Mouse (Mus musculus) spleen, adult 2 months (tissue): ENCODE measurements at regions not wholly inside any gene's neighbourhood (a gene's known extent, or its start where the extent isn't known, plus 50 kb on each side); places are given as distances from the start of the nearest gene placed in this dataset.

Source experiments
- DNase-seq, 2 experiments: peaks; one replicate each; pipeline versions ENCODE4 v3.0.0 to v3.0.0-alpha.2; 2012 to 2021; ENCODE audit warnings: low spot score in 2 of 2, low read depth in 1 of 2
- H3K27ac ChIP-seq: fragments of 200-500 bp; 2 replicates; pipeline ENCODE4 v1.5.1; 2012; ENCODE audit warnings: low read length, inconsistent platforms; ENCODE audit not compliant: insufficient read depth
- H3K27me3 ChIP-seq: fragments of 200-500 bp; 2 replicates; pipeline ENCODE4 v1.6.1; 2012; ENCODE audit warnings: mild to moderate bottlenecking, moderate library complexity, low read length, inconsistent platforms; ENCODE audit not compliant: control insufficient read depth, insufficient read depth
- H3K36me3 ChIP-seq: fragments of 200-500 bp; 2 replicates; pipeline ENCODE4 v1.6.1; 2012; ENCODE audit warnings: mild to moderate bottlenecking, low read length, inconsistent platforms; ENCODE audit not compliant: control insufficient read depth, insufficient read depth
- H3K4me1 ChIP-seq: fragments of 200-500 bp; 2 replicates; pipeline ENCODE4 v1.6.1; 2011; ENCODE audit warnings: inconsistent platforms; ENCODE audit not compliant: control insufficient read depth, insufficient read depth, insufficient read length
- H3K4me3 ChIP-seq: fragments of 200-500 bp; 2 replicates; pipeline ENCODE4 v1.5.1; 2011; ENCODE audit warnings: mild to moderate bottlenecking, inconsistent platforms; ENCODE audit not compliant: insufficient read depth, insufficient read length; ENCODE audit errors: extremely low read depth
- CTCF ChIP-seq: fragments of 200-500 bp; IDR thresholded peaks from 2 replicates; pipeline ENCODE4 v1.5.1; 2011; ENCODE audit warnings: mild to moderate bottlenecking, inconsistent platforms; ENCODE audit not compliant: insufficient read depth, insufficient read length, insufficient replicate concordance; ENCODE audit errors: extremely low read depth
- POLR2A ChIP-seq: fragments of 200-500 bp; IDR thresholded peaks from 2 replicates; pipeline ENCODE4 v1.6.1; 2011; ENCODE audit warnings: low read depth, low read length, inconsistent platforms
- WGBS: fragments of 180-500 bp; shearing (Covaris S2); methylation state at CpG from one replicate; pipeline ENCODE4 v1.1.7; 2018; 5-methylcytosine and 5-hydroxymethylcytosine counted together

- WGBS: 79% methylated on average over 9 of the region's 9 CpGs
- Histone ChIP-seq H3K4me3 (no peak overlapping the region), H3K36me3 (no peaks in the 10 kb centered on the region), H3K27ac (no peak overlapping the region), H3K4me1 (peaks cover 6% of the 10 kb centered on the region; the same call in 1 of the 2 replicates), H3K27me3 (no peaks in the 10 kb centered on the region)
- no peak for DNase-seq
- TF ChIP-seq POLR2A: no peak
- TF ChIP-seq CTCF: no peak
Measured at GRCm38 (mm10) chr13:44117841-44118240, 333.3 kb downstream of the Cd83 start.

GRCm38 (mm10) chr13:44118846-44119245 lies 334.3 kb downstream of the Cd83 start:
- Histone ChIP-seq H3K4me1 (peaks cover 6% of the 10 kb centered on the region; the same call in 1 of the 2 replicates), H3K36me3 (no peaks in the 10 kb centered on the region), H3K27ac (no peak overlapping the region), H3K4me3 (no peak overlapping the region), H3K27me3 (no peaks in the 10 kb centered on the region)
- 90% methylated on average over 6 of the region's 6 CpGs for WGBS
- TF ChIP-seq POLR2A: no peak
- TF ChIP-seq CTCF: no peak
- no peak for DNase-seq

- peaks cover 6% of the 10 kb centered on the region; the same call in 1 of the 2 replicates for H3K4me1 ChIP-seq
- TF ChIP-seq POLR2A (no peak), CTCF (no peak)
Measured at GRCm38 (mm10) chr13:44121241-44121671, 336.7 kb downstream of the Cd83 start.

GRCm38 (mm10) chr13:44121932-44122331 lies 337.4 kb downstream of the Cd83 start:
- H3K4me1 ChIP-seq: peaks cover 6% of the 10 kb centered on the region; the same call in 1 of the 2 replicates
- peak; percentile 25 to 40 for DNase-seq

More at GRCm38 (mm10) chr13:44121241-44121671, 336.7 kb downstream of the Cd83 start:
- Histone ChIP-seq H3K36me3 (no peaks in the 10 kb centered on the region), H3K4me3 (no peak overlapping the region), H3K27me3 (no peaks in the 10 kb centered on the region), H3K27ac (no peak overlapping the region)
- WGBS: 80% methylated on average over 7 of the region's 8 CpGs
- no peak for DNase-seq

GRCm38 (mm10) chr13:44126198-44126597 lies 341.6 kb downstream of the Cd83 start:
- Histone ChIP-seq H3K36me3 (no peaks in the 10 kb centered on the region), H3K4me3 (no peak overlapping the region), H3K27me3 (no peaks in the 10 kb centered on the region), H3K4me1 (peaks cover 6% of the 10 kb centered on the region; the same call in 1 of the 2 replicates), H3K27ac (no peak overlapping the region)
- DNase-seq: no peak
- WGBS: 74% methylated on average over 10 of the region's 10 CpGs
- TF ChIP-seq CTCF: no peak
- no peak for TF ChIP-seq POLR2A

More at GRCm38 (mm10) chr13:44121932-44122331, 337.4 kb downstream of the Cd83 start:
- 84% methylated on average over 7 of the region's 7 CpGs for WGBS
- TF ChIP-seq POLR2A: no peak
- no peak for TF ChIP-seq CTCF
- no peak overlapping the region for H3K4me3 ChIP-seq
- H3K27ac ChIP-seq: no peak overlapping the region
- no peaks in the 10 kb centered on the region for H3K27me3 ChIP-seq
- H3K36me3 ChIP-seq: no peaks in the 10 kb centered on the region

GRCm38 (mm10) chr13:44128506-44129274 lies 344.1 kb downstream of the Cd83 start:
- Histone ChIP-seq H3K4me1 (no peaks in the 10 kb centered on the region; the same call in 1 of the 2 replicates), H3K4me3 (no peak overlapping the region), H3K27me3 (no peaks in the 10 kb centered on the region), H3K36me3 (no peaks in the 10 kb centered on the region), H3K27ac (no peak overlapping the region)
- WGBS: 90% methylated on average over 16 of the region's 16 CpGs
- TF ChIP-seq POLR2A: no peak
- no peak for TF ChIP-seq CTCF
- no peak for DNase-seq

- Histone ChIP-seq H3K4me1 (no peaks in the 10 kb centered on the region; the same call in 1 of the 2 replicates), H3K4me3 (no peak overlapping the region), H3K36me3 (no peaks in the 10 kb centered on the region), H3K27me3 (no peaks in the 10 kb centered on the region), H3K27ac (no peak overlapping the region)
- no peak for DNase-seq
- TF ChIP-seq POLR2A (no peak), CTCF (no peak)
- WGBS: 78% methylated on average over 5 of the region's 5 CpGs
Measured at GRCm38 (mm10) chr13:44131916-44132315, 347.3 kb downstream of the Cd83 start.
